Comparison of ENCODE assay signal across 25 mouse cellular contexts in the genomic region with DNA sequence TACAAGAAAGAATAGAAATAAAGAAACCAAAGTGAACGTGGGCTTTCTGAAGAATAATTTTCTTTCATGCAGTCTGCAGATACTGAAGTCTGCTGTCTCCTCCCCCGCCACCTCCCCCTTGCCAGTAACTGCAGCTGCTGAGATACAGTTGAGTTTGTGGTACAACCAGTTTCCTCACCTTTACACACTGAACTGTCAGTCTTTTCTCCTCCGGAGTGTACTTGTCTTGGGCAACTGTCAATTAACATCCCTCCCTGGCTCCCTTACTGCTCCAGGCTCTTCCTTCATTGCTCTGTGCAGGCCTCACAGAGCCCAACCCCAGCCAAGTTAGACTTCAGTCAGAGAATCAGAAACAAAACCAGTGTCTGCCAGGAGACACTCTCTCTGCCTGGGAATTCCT. TPM values are rescaled to one million over a fixed set of nuclear protein-coding genes. Genes with fewer than 3 reads are reported as not detected.
DNase-seq lines count a peak whose midpoint lies in the region; ATAC-seq and TF ChIP-seq lines count a peak whose summit lies in the region.
"Had no signal": no experiment of that assay in that cellular context is flagged by ENCODE, and none has a peak within 500 bp of the region (broad histone marks: within the 10 kb centered on the region; RNA-seq: fewer than 3 reads in every experiment).

No protein-coding gene starts in this region.

- H3K27me3 ChIP-seq in heart, postnatal 0 days (ENCODE audit: control insufficient read depth, insufficient read depth, low read length), result no peaks in the 10 kb centered on the region
- no peaks in the 10 kb centered on the region for H3K27me3 ChIP-seq in intestine, postnatal 0 days (replicated peaks; ENCODE audit: control insufficient read depth, insufficient read depth, low read length)
- H3K27me3 ChIP-seq: heart, embryonic 12.5 days; kidney, embryonic 15.5 days; liver, embryonic 13.5 days had no signal

- no peak overlapping the region for H3K4me3 ChIP-seq in heart, postnatal 0 days (ENCODE audit: low read depth, low read length)
- no peak overlapping the region for H3K4me3 ChIP-seq in intestine, postnatal 0 days (ENCODE audit: low read depth, low read length)
- H3K4me3 ChIP-seq: forebrain, embryonic 10.5 days; heart, embryonic 12.5 days; hindbrain, embryonic 15.5 days; kidney, embryonic 15.5 days; left cerebral cortex, adult 2 months; liver, embryonic 13.5 days had no signal

- no peak overlapping the region for H3K4me2 ChIP-seq in heart, postnatal 0 days (ENCODE audit: low read depth, low read length)
- no peak overlapping the region for H3K4me2 ChIP-seq in intestine, postnatal 0 days (replicated peaks; ENCODE audit: low read depth)
- H3K4me2 ChIP-seq: heart, embryonic 12.5 days; hindbrain, embryonic 15.5 days; kidney, embryonic 15.5 days; liver, embryonic 13.5 days had no signal

- no peak for DNase-seq in heart, postnatal 0 days (ENCODE audit: low spot score)
- no peak for DNase-seq in heart, postnatal 36 days
- DNase-seq in thymus, postnatal 14 days, result peak; percentile 74
- no peak for DNase-seq in cerebellum, adult 18-20 months
- DNase-seq in gastrocnemius, postnatal 25 days, result no peak
- DNase-seq in right cerebral cortex, postnatal 4 days, result no peak
- DNase-seq: adrenal gland, adult 2 months; cerebellum, adult 11-12 months; cerebellum, postnatal 36 days; heart, postnatal 4 days; kidney, postnatal 4 days; liver, embryonic 13.5 days; lung, adult 2 months; lung, postnatal 14 days; midbrain, embryonic 14.5 days; right cerebral cortex, postnatal 14 days; spleen, adult 18-20 months had no signal

- TF ChIP-seq EP300 in heart, postnatal 0 days (IDR thresholded peaks at IDR 0.05; ENCODE audit: low read depth), result no peak

- intact Hi-C loops in heart, postnatal 36 days (cut with DNase I), result no loop called here

- no peaks in the 10 kb centered on the region for H3K4me1 ChIP-seq in heart, postnatal 0 days (ENCODE audit: control insufficient read depth, insufficient read depth)
- no peaks in the 10 kb centered on the region for H3K4me1 ChIP-seq in intestine, postnatal 0 days (replicated peaks; ENCODE audit: control insufficient read depth, insufficient read depth, low read length)
- H3K4me1 ChIP-seq: forebrain, embryonic 10.5 days; heart, embryonic 12.5 days; hindbrain, embryonic 15.5 days; kidney, embryonic 15.5 days; liver, embryonic 13.5 days had no signal

- H3K9ac ChIP-seq in heart, postnatal 0 days (replicated peaks; ENCODE audit: low read depth, low read length), result no peak overlapping the region
- no peak overlapping the region for H3K9ac ChIP-seq in intestine, postnatal 0 days (ENCODE audit: low read depth, low read length)
- H3K9ac ChIP-seq: heart, embryonic 12.5 days; hindbrain, embryonic 15.5 days; kidney, embryonic 15.5 days; liver, embryonic 13.5 days had no signal

- WGBS in heart, postnatal 0 days, result 68% methylated on average over 3 of the region's 3 CpGs
- WGBS in intestine, postnatal 0 days, result 68% methylated on average over 3 of the region's 3 CpGs

- no peaks in the 10 kb centered on the region for H3K9me3 ChIP-seq in heart, postnatal 0 days (replicated peaks; ENCODE audit: control insufficient read depth, low read length)
- H3K9me3 ChIP-seq in intestine, postnatal 0 days (ENCODE audit: control insufficient read depth), result no peaks in the 10 kb centered on the region
- H3K9me3 ChIP-seq: forebrain, embryonic 10.5 days; heart, embryonic 12.5 days; hindbrain, embryonic 15.5 days; kidney, embryonic 15.5 days; liver, embryonic 13.5 days had no signal

- H3K27ac ChIP-seq in heart, postnatal 0 days (ENCODE audit: low read depth), result peak overlapping the region; percentile 48; the same call in 1 of the 2 replicates
- no peak overlapping the region for H3K27ac ChIP-seq in intestine, postnatal 0 days (ENCODE audit: low read depth, low read length)
- H3K27ac ChIP-seq: forebrain, embryonic 10.5 days; hindbrain, embryonic 15.5 days; kidney, embryonic 15.5 days; left cerebral cortex, adult 2 months; liver, embryonic 13.5 days had no signal

- ATAC-seq in heart, postnatal 0 days (ENCODE audit: insufficient read depth, low read depth), result no peak
- ATAC-seq in intestine, postnatal 0 days, result 0 out of 2 replicates have a peak, but pooled peaks have one; percentile 19
- ATAC-seq: forebrain, embryonic 16.5 days had no signal

- H3K36me3 ChIP-seq in heart, postnatal 0 days (replicated peaks; ENCODE audit: control insufficient read depth, insufficient read depth, low read length), result no peaks in the 10 kb centered on the region
- H3K36me3 ChIP-seq in intestine, postnatal 0 days (ENCODE audit: control insufficient read depth, insufficient read depth), result no peaks in the 10 kb centered on the region
- H3K36me3 ChIP-seq: forebrain, embryonic 10.5 days; heart, embryonic 12.5 days; hindbrain, embryonic 15.5 days; kidney, embryonic 15.5 days; liver, embryonic 13.5 days had no signal

- no peak for TF ChIP-seq CTCF in heart, postnatal 0 days (IDR thresholded peaks at IDR 0.05; ENCODE audit: low read depth)
- no peak for TF ChIP-seq CTCF in intestine, postnatal 0 days (IDR thresholded peaks at IDR 0.05; ENCODE audit: low read depth)

RNA-seq across cellular contexts. Expression of gene Bloc1s6, which starts 17.7 kb away (rescaled TPM):
- 16.5 and 34.6 TPM in 2 replicates for total RNA-seq in heart, postnatal 0 days (2014; rRNA removed; ENCODE audit: low replicate concordance)
- 27.5 and 28.6 TPM in 2 replicates for polyA plus RNA-seq in heart, postnatal 0 days (2015; fragmentation: Nextera tagmentation; extraction: Ambion mirVana)
- total RNA-seq in heart, postnatal 36 days (2021), result 10 to 100 TPM; 23.7 to 27.0 TPM
- 34.6 and 38.3 TPM in 2 replicates for polyA plus RNA-seq in intestine, postnatal 0 days (2015; fragmentation: Nextera tagmentation; extraction: Ambion mirVana)
- total RNA-seq in gastrocnemius, postnatal 25 days (2021), result 10 to 100 TPM; 14.7 to 17.2 TPM

RNA-seq across cellular contexts. Expression of gene Slc30a4, which starts 18.1 kb away (rescaled TPM):
- total RNA-seq in heart, postnatal 0 days (2014; rRNA removed; ENCODE audit: low replicate concordance), result 20.2 and 31.0 TPM in 2 replicates
- 3.0 and 3.8 TPM in 2 replicates for polyA plus RNA-seq in heart, postnatal 0 days (2015; fragmentation: Nextera tagmentation; extraction: Ambion mirVana)
- total RNA-seq in heart, postnatal 36 days (2021), result 1 to 10 TPM; 8.3 to 9.6 TPM
- 13.4 and 13.7 TPM in 2 replicates for polyA plus RNA-seq in intestine, postnatal 0 days (2015; fragmentation: Nextera tagmentation; extraction: Ambion mirVana)
- total RNA-seq in gastrocnemius, postnatal 25 days (2021), result 10 to 100 TPM; 12.0 to 13.3 TPM
- total RNA-seq: MEL had no signal

RNA-seq across cellular contexts. Expression of gene Sqor, which starts 44.5 kb away (rescaled TPM):
- total RNA-seq in heart, postnatal 0 days (2014; rRNA removed; ENCODE audit: low replicate concordance), result 8.1 and 11.4 TPM in 2 replicates
- polyA plus RNA-seq in heart, postnatal 0 days (2015; fragmentation: Nextera tagmentation; extraction: Ambion mirVana), result 8.0 and 8.9 TPM in 2 replicates
- 10 to 100 TPM; 31.6 to 32.9 TPM for total RNA-seq in heart, postnatal 36 days (2021)
- 58.3 and 62.2 TPM in 2 replicates for polyA plus RNA-seq in intestine, postnatal 0 days (2015; fragmentation: Nextera tagmentation; extraction: Ambion mirVana)
- total RNA-seq in gastrocnemius, postnatal 25 days (2021), result 10 to 100 TPM; 15.3 to 26.4 TPM
